Mouse (Mus musculus): ENCODE results near the gene Coro2b.
"Not testable (repeated sequence)": the region's sequence is repeated elsewhere in the genome, so short reads cannot be mapped to it uniquely, and the experiment has no call there.

Gene Coro2b

DNA sequence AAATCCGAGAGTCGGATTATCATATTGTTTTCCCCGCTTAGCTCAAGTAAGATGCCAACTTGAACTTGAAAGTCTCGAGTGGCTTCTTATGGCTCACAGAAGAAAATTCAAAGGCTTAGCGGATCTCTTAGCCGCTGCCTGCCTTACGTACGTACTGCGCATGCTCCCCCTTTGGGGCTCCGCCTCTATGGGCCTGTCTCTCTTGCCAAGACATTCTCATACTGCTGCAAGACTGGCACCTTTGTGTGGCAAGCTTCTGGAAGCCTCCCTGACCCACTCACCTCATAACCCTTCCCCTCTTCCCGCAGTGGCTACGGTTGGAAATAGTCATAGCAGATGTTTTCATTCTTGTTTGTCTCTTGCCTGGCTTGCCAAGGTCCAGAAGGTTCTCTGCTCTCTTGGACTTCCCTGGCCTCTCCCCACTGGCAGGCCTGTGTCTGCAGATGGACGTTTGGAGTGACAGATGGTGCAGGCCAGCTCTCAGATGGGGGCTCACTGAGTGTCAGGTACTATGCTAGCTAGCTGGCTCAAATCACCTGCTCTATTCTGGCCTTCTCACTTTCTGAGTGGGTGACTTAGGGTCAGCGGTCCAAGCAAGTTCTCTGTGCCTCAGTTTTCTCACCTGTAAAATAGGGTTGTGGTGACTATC is 65.2 kb downstream of the Coro2b start:
- DNase-seq (ENCODE audit: low spot score): no peak

- no peak for DNase-seq (ENCODE audit: low spot score)
Observed at GRCm38 (mm10) chr9:62471041-62471440, 65.8 kb downstream of the Coro2b start.

DNA sequence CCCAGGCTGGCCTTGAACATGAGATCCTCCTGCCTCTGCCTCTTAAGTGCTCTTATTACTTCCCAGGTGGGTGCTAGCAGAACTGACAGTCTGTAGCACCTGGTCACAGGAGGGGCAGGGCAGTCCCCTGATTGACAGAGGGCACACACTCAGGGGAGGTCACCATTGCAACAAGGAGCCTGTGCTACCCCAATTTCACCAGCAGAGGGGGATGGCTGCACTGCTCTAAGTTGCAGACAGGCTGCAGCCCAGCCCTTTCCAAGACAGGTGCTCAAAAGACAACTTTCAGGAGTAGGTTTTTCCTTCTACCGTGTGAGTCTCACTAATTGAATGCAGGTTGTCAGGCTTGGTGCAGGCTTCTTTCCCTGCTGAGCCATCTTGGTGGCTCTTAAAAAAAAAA is 66.4 kb downstream of the Coro2b start:
- peak; percentile 65 for DNase-seq (ENCODE audit: low spot score)

GRCm38 (mm10) chr9:62469696-62470095 is 67.1 kb downstream of the Coro2b start:
- DNase-seq (ENCODE audit: low spot score): no peak

DNA sequence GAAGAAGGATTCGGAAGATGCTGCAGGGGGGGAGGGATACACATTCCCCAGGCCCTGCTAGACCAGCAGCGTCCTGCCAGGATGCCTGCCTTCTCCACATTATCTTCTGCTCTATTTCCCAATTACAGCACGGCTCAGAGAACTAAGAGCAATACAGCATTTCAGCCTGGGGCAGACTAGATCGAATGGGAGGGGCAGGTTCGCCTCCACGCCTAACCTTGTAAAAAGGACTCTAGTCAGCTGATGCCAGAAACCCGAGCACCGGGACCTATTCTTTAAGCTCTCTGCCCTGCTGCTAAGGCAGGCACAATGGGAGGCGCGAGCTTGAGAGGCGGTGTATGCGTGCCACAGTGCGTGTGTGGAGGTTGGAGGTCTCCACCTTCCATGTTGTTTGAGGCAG is 67.7 kb downstream of the Coro2b start:
- DNase-seq (ENCODE audit: low spot score): no peak

DNA sequence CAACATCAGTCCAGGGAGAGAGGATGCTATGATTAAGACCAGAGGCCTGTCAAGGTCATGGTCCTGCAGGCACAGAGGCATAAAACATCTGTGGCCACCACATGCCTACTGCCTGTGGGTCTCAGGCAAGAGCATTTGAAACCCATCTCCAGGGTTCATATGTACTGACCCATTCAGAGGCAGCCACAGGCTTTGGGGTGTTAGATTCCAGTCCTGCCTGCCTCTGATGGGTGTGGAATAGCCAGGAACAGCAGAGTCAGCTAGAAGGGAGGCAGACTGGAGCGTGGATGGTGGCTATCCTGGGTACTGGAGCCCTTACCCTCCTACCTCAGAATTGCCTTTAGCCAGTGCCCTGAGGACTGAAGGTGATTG is 69.4 kb downstream of the Coro2b start:
- no peak for DNase-seq (ENCODE audit: low spot score)

DNA sequence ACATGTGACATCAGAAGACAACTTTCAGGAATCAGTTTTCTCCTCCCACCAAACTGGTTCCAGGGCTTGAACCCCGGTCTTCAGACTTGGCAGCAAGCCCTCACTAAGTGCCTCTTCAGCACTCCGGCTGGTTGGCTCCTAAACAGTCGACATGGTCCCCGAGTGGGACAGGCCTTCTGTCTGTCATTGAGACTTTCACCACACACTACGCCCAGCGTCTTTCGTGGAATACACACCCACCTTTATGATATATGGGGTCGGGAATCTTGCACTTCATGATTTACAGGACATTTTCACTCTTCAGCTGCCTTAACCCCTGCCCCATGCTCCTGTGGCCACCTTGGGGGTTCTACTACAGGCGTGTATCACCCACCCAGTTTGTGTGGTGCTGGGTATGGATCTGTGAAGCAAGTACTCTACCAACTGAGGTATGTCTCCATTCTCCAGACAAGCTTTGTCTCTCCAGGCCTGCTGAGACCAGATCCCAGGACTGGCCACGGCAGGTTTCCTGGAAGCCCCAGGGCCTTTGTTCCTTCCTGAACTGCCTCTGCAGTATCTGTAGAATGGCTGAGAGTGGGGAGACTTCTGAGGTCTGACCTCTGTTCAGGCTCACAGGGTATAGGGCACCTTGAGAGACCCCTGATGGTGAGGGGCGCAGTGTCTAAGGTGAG is 70.0 kb downstream of the Coro2b start:
- DNase-seq (ENCODE audit: low spot score): no peak

DNA sequence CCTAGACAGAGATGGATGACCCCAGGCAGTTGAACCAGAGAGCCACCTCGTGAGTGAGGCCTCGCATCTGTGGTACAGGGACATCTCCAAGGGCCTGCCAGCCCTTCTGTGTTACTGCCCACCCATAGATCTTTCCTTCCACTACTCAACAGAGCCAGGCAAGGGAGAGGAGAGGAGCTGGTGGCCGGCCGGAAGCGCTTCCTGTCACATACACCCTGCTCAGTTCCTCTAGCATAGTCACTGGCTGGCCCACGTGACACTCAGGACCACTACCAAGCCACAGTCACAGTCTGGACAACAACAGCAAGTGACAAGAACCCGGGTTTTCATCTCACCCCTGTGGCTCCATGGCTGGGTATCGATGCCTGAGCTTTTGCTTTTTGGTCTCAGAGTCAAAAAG is 70.8 kb downstream of the Coro2b start:
- DNase-seq (ENCODE audit: low spot score): no peak

- DNase-seq (ENCODE audit: low spot score): no peak
Observed at GRCm38 (mm10) chr9:62464727-62465126, 72.1 kb downstream of the Coro2b start.

GRCm38 (mm10) chr9:62461766-62462165 is 75.1 kb downstream of the Coro2b start:
- no peak for DNase-seq (ENCODE audit: low spot score)

GRCm38 (mm10) chr9:62461095-62461494 is 75.7 kb downstream of the Coro2b start:
- DNase-seq (ENCODE audit: low spot score): no peak

DNA sequence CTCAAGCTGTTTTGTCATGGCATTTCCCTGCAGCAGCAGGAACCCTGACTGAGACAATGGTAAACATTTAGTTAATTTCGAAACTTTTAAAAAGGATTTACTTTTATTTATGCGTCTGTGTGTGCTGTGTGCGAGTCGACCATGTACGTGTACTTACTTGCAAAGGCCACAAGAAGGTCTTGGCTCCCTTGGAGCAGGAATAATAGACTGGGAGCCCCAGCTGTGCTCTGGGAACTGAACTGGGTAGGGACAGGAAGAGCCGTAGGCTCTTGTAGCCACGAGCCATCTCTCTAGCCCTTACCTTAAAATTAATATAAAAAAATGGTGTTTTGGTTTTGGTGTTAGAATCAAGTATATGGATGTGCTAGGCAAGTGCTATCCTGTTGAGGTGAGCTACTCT is 76.8 kb downstream of the Coro2b start:
- no peak for DNase-seq (ENCODE audit: low spot score)

DNA sequence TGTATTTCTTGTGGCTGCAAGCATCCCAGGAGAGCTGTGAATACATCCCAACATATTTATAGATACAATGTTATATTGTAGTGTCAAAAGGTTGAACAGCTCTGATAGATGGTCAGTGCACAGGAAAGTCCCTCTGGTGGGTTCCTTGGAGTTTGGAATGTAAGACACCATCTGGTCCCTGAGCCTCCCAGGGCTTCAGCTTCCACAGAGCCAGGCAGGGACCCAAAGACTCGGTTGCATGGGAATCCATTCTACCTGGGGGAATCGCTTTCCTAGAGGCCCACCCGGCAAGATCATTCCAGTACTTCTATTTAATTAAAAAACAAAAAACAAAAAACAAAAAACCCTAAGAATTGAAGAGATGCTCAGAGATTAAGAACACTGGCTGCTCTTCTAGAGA is 78.4 kb downstream of the Coro2b start:
- no peak for DNase-seq (ENCODE audit: low spot score)

- no peak for DNase-seq (ENCODE audit: low spot score)
Observed at GRCm38 (mm10) chr9:62456015-62456414, 80.8 kb downstream of the Coro2b start.

- peak; percentile 46 for DNase-seq (ENCODE audit: low spot score)
Observed at GRCm38 (mm10) chr9:62455210-62455969, 81.5 kb downstream of the Coro2b start.

DNA sequence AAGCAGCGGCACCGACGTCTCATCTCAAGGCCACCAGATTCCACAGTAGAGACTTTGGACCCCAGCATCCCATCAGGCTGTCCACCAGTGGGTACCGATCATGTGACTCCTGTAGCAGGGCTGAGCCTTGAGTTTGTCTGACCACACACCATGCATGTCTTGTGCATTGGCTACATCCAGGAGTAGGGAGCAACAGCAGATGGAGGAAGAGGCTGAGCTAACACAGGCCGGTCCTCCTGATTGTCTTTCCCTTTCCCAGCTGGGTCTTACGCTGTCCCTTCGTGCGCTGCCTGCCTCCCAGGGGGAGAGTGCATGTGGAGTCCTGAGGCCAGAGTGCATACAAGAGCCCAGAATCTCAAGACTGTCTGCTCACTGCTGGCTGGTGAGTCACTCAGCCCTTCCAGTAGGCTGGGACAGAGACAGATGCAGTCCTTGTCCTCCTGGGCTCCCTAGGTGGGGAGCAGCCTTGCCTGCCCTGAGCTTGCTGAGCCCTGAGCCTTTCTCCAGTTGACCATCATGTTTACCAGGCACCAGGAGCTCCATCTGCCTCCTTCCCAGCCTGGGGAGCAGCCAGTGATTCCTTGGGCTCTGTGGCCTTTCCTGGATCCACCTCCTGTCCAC is 84.4 kb downstream of the Coro2b start:
- DNase-seq (ENCODE audit: low spot score): no peak

DNA sequence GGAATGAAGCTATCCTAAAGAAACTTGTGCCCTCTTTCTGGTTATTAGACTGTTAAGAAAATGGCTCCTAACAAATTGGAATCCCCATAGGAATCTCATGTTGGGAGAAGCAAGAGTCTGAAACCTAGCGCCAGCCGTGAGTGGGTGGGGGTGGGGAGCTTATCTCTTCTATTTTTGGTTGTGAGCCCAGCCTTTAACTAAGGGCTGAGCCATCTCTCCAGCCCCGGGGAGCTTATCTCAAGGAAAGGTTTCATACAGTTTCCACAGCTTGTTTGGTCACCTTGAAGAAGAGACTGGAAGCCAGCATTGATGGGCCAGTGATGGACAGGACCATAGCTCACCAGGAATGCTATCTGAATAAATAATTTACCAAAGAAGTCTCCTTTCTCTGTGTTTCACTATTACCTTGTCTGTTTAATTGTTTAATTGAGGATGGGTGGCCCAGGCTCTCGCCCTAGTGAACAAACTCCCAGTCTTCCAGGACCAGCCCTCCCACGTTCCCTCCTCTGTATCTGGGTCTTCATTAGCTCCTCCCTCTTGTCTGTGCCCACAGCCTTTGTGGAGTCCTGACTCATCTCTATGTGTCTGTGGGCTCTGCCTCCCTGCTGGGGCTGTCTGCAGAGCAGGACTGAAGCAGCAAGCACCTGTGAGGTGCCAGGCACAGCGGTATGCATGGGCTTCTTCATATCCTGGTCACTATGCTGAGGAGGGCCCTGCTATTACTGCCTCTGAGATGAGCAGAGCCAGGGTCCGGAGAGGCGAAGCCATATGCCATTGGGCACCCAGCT is 85.1 kb downstream of the Coro2b start:
- DNase-seq (ENCODE audit: low spot score): no peak

DNA sequence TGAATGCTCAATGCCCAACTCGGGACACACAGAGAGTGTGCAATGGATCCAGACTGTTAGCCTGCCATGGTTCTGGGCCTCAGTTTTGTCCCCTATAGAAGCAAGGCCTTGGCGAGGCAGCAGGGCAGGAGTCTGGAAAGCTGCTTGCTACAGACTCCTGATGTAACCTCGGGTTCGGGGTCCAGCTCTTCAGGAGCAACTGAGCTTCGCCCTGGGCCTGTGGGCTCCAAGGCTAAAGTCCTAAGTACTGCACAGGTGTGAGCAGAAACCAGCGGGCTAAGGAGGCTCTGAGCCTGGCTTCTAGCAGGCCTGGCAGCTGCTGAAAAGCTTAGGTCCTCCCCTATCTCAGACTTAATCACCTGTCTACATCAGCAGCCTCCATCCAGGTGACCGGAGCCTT is 86.0 kb downstream of the Coro2b start:
- DNase-seq (ENCODE audit: low spot score): no peak

DNA sequence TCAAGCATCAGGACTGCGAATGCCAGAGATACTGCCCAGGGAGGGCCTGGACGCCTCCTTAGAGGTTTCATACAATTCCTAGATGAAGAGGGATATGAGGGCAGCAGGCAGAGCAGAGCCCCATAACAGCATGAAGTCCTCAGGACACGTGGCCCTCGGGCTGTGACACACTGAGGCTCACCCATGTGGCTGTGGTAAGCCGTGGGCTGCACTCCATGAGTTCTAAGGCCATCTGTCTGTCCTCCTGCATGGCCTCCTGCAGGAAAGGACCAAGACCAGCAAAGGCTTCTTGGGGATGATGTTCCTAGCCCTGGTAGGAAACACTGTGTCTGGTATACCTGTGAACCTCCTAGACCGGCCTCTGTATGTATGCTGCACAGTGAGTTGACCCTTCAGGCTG is 86.5 kb downstream of the Coro2b start:
- no peak for DNase-seq (ENCODE audit: low spot score)

GRCm38 (mm10) chr9:62447337-62447736 is 89.5 kb downstream of the Coro2b start:
- not testable (repeated sequence) for DNase-seq (ENCODE audit: low spot score)

DNA sequence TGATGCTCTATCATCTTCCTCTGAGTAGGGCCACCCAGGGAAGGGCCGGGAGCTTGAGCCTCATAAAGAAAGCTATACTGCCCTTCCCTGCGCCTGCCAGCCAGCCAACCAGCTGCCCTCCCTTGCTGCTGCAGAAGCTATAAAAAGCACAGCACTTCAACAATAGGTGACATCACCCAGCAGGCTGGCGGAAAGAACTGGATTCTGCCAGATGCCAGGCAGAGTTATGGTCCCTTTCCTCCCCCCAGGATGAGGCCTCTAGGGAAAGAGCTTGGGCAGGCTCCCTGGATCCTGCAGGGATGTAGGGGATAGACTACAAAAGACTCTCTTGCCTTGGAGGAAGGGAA is 98.1 kb downstream of the Coro2b start:
- no peak for DNase-seq (ENCODE audit: low spot score)

GRCm38 (mm10) chr9:62438085-62438754 is 98.6 kb downstream of the Coro2b start:
- DNase-seq (ENCODE audit: low spot score): no peak
